Mouse (Mus musculus) forebrain, embryonic 10.5 days (tissue): ENCODE results near the gene Tnfrsf1a. TPM values are rescaled to one million over a fixed set of nuclear protein-coding genes. Genes with fewer than 3 reads are reported as not detected.
"Not testable (repeated sequence)": the region's sequence is repeated elsewhere in the genome, so short reads cannot be mapped to it uniquely, and the experiment has no call there.

ENCODE experiments used
- DNase-seq: peaks from one replicate; pipeline ENCODE4 v3.0.0-alpha.2; 2017; ENCODE audit warnings: low spot score; ENCODE audit errors: extremely low spot score
- H3K27ac ChIP-seq: fragments of 300-500 bp; sonication (generic); 2 replicates; pipeline ENCODE4 v1.5.1; 2016; ENCODE audit warnings: mild to moderate bottlenecking
- H3K27me3 ChIP-seq: fragments of 300-500 bp; sonication (generic); 2 replicates; pipeline ENCODE4 v1.6.1; 2016; ENCODE audit warnings: mild to moderate bottlenecking; ENCODE audit not compliant: poor library complexity, severe bottlenecking
- H3K36me3 ChIP-seq: fragments of 300-500 bp; sonication (generic); replicated peaks from 2 replicates; pipeline ENCODE4 v1.6.1; 2016; ENCODE audit warnings: mild to moderate bottlenecking, moderate library complexity
- H3K4me1 ChIP-seq: fragments of 300-500 bp; sonication (generic); 2 replicates; pipeline ENCODE4 v1.6.1; 2016
- H3K4me3 ChIP-seq: fragments of 300-500 bp; sonication (generic); 2 replicates; pipeline ENCODE4 v1.5.1; 2016; ENCODE audit warnings: mild to moderate bottlenecking, moderate library complexity
- H3K9me3 ChIP-seq: fragments of 300-500 bp; sonication (generic); 2 replicates; pipeline ENCODE4 v1.6.1; 2016; ENCODE audit warnings: mild to moderate bottlenecking, moderate library complexity
- WGBS: fragments of 180-500 bp; shearing (Covaris S2); methylation state at CpG from one replicate; pipeline ENCODE4 v1.1.7; 2016; 5-methylcytosine and 5-hydroxymethylcytosine counted together
- polyA plus RNA-seq: library from polyadenylated mRNA; unstranded; fragments of >200 nt; fragmentation: Nextera tagmentation; extraction: Ambion mirVana; gene quantifications from 2 replicates; pipeline ENCODE4 v1.2.1, GENCODE M21; 2016

Gene Tnfrsf1a
- polyA plus RNA-seq: 24.1 and 24.4 TPM in 2 replicates

GRCm38 (mm10) chr6:125348721-125349574, at the start of gene Tnfrsf1a:
Gene Tnfrsf1a, plus strand, starts transcription at chr6:125349362.
- peak within 1 kb of the TSS; percentile 69 for H3K4me3 ChIP-seq
- no peaks in the 10 kb centered on the region for H3K36me3 ChIP-seq
- peak within 1 kb of the TSS; percentile 83 for H3K27ac ChIP-seq
- H3K4me1 ChIP-seq: peaks cover 59% of the 10 kb centered on the region
- WGBS: 3% methylated on average over 22 of the region's 22 CpGs
- H3K27me3 ChIP-seq: peaks cover 57% of the 10 kb centered on the region
- no peak for DNase-seq
- H3K9me3 ChIP-seq: no peaks in the 10 kb centered on the region

- DNase-seq: no peak
- Histone ChIP-seq H3K4me3 (no peak overlapping the region), H3K4me1 (no peaks in the 10 kb centered on the region), H3K36me3 (no peaks in the 10 kb centered on the region), H3K27ac (no peak overlapping the region), H3K27me3 (no peaks in the 10 kb centered on the region), H3K9me3 (no peaks in the 10 kb centered on the region)
- WGBS: 66% methylated on average over 1 of the region's 1 CpGs
Measured at GRCm38 (mm10) chr6:125300982-125301381, 48.2 kb upstream of the Tnfrsf1a start.

- peaks cover 8% of the 10 kb centered on the region; the same call in 1 of the 2 replicates for H3K36me3 ChIP-seq
- no peak overlapping the region for H3K27ac ChIP-seq
- H3K4me1 ChIP-seq: no peaks in the 10 kb centered on the region
- no peak overlapping the region for H3K4me3 ChIP-seq
- WGBS: 91% methylated on average over 24 of the region's 24 CpGs
- no peaks in the 10 kb centered on the region for H3K27me3 ChIP-seq
- no peaks in the 10 kb centered on the region for H3K9me3 ChIP-seq
- DNase-seq: no peak
Measured at GRCm38 (mm10) chr6:125302231-125302982, 46.8 kb upstream of the Tnfrsf1a start.

GRCm38 (mm10) chr6:125303242-125303641, 45.9 kb upstream of the Tnfrsf1a start:
- Histone ChIP-seq H3K36me3 (peaks cover 8% of the 10 kb centered on the region; the same call in 1 of the 2 replicates), H3K27me3 (no peaks in the 10 kb centered on the region), H3K4me3 (no peak overlapping the region), H3K27ac (no peak overlapping the region), H3K4me1 (no peaks in the 10 kb centered on the region), H3K9me3 (no peaks in the 10 kb centered on the region)
- no peak for DNase-seq
- WGBS: 87% methylated on average over 4 of the region's 4 CpGs

- not testable (repeated sequence) for H3K27me3 ChIP-seq, H3K9me3 ChIP-seq, DNase-seq, H3K4me3 ChIP-seq, H3K36me3 ChIP-seq, H3K4me1 ChIP-seq, H3K27ac ChIP-seq
- WGBS: 88% methylated on average over 7 of the region's 7 CpGs
Measured at GRCm38 (mm10) chr6:125304408-125304807, 44.8 kb upstream of the Tnfrsf1a start.

- Histone ChIP-seq H3K4me1 (peaks cover 14% of the 10 kb centered on the region), H3K27me3 (no peaks in the 10 kb centered on the region), H3K9me3 (no peaks in the 10 kb centered on the region), H3K27ac (no peak overlapping the region), H3K4me3 (no peak overlapping the region), H3K36me3 (peaks cover 8% of the 10 kb centered on the region; the same call in 1 of the 2 replicates)
- DNase-seq: no peak
- 92% methylated on average over 6 of the region's 6 CpGs for WGBS
Measured at GRCm38 (mm10) chr6:125305465-125305864, 43.7 kb upstream of the Tnfrsf1a start.

- peaks cover 12% of the 10 kb centered on the region; the same call in 1 of the 2 replicates for H3K36me3 ChIP-seq
- DNase-seq: no peak
- no peaks in the 10 kb centered on the region for H3K9me3 ChIP-seq
- no peak overlapping the region for H3K27ac ChIP-seq
- peaks cover 3% of the 10 kb centered on the region; the same call in 1 of the 2 replicates for H3K27me3 ChIP-seq
- H3K4me3 ChIP-seq: no peak overlapping the region
- WGBS: 89% methylated on average over 5 of the region's 5 CpGs
- peaks cover 14% of the 10 kb centered on the region for H3K4me1 ChIP-seq
Measured at GRCm38 (mm10) chr6:125307091-125307490, 42.1 kb upstream of the Tnfrsf1a start.

GRCm38 (mm10) chr6:125308921-125309320, 40.2 kb upstream of the Tnfrsf1a start:
- 9% methylated on average over 13 of the region's 13 CpGs for WGBS
- Histone ChIP-seq H3K27ac (peak overlapping the region; percentile 35; the same call in 1 of the 2 replicates), H3K4me3 (peak overlapping the region; percentile 15; the same call in 1 of the 2 replicates), H3K9me3 (no peaks in the 10 kb centered on the region), H3K36me3 (peaks cover 12% of the 10 kb centered on the region; the same call in 1 of the 2 replicates), H3K27me3 (peaks cover 22% of the 10 kb centered on the region), H3K4me1 (peaks cover 30% of the 10 kb centered on the region)
- DNase-seq: peak; percentile 42

- Histone ChIP-seq H3K4me3 (0 out of 2 replicates have a peak overlapping the region, but pooled peaks have one; percentile 15), H3K36me3 (peaks cover 12% of the 10 kb centered on the region; the same call in 1 of the 2 replicates), H3K4me1 (peaks cover 35% of the 10 kb centered on the region), H3K9me3 (no peaks in the 10 kb centered on the region), H3K27me3 (peaks cover 27% of the 10 kb centered on the region), H3K27ac (0 out of 2 replicates have a peak overlapping the region, but pooled peaks have one; percentile 35)
- DNase-seq: no peak
- WGBS: 24% methylated on average over 5 of the region's 5 CpGs
Measured at GRCm38 (mm10) chr6:125309406-125309805, 39.8 kb upstream of the Tnfrsf1a start.

- H3K36me3 ChIP-seq: 0 out of 2 replicates have a peak, but pooled peaks cover 4% of the 10 kb centered on the region
- no peak overlapping the region for H3K27ac ChIP-seq
- H3K4me3 ChIP-seq: no peak overlapping the region; the same call in 1 of the 2 replicates
- no peak for DNase-seq
- 85% methylated on average over 9 of the region's 9 CpGs for WGBS
- no peaks in the 10 kb centered on the region for H3K9me3 ChIP-seq
- peaks cover 44% of the 10 kb centered on the region for H3K27me3 ChIP-seq
- peaks cover 38% of the 10 kb centered on the region for H3K4me1 ChIP-seq
Measured at GRCm38 (mm10) chr6:125312171-125312570, 37.0 kb upstream of the Tnfrsf1a start.

- DNase-seq: no peak
- peak overlapping the region; percentile 91 for H3K27ac ChIP-seq
Measured at GRCm38 (mm10) chr6:125312581-125313355, 36.4 kb upstream of the Tnfrsf1a start.

More at GRCm38 (mm10) chr6:125312581-125313355, 36.4 kb upstream of the Tnfrsf1a start:
- Histone ChIP-seq H3K4me1 (peaks cover 38% of the 10 kb centered on the region), H3K9me3 (no peaks in the 10 kb centered on the region), H3K27me3 (peaks cover 44% of the 10 kb centered on the region), H3K36me3 (0 out of 2 replicates have a peak, but pooled peaks cover 4% of the 10 kb centered on the region), H3K4me3 (peak overlapping the region; percentile 54)
- 74% methylated on average over 22 of the region's 22 CpGs for WGBS
